Mouse (Mus musculus): ENCODE data around the gene Gm7971.
"Not testable (repeated sequence)": the region's sequence is repeated elsewhere in the genome, so short reads cannot be mapped to it uniquely, and the experiment has no call there.

The Gm7971 gene

GRCm38 (mm10) chr5:95594775-95595174, at the start of gene Gm7971:
Gene Gm7971, minus strand, starts transcription at chr5:95594875.
- not testable (repeated sequence) for DNase-seq (ENCODE audit: low spot score)
